ENCODE assay signal across 10 mouse cellular contexts in the genomic region with DNA sequence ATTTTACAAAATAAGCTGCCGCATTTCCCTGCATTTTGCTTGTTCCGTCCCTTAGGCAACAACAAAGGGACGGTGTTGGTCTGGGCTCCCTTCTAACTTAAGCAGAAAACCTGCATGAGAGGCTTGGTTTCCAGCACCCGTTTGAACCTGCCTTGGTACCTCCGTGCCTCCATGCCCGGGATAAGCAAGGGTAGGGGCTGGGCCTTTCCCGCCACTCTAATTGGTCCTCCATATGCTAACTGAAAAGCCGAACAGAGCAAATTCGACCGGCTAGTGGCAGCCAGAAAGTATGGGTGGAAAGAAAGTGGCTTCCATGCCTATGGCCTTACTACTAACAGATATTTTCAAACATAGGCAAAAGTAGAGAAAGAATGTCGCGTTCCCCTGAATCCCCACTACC. TPM values are rescaled to one million over a fixed set of nuclear protein-coding genes. Genes with fewer than 3 reads are reported as not detected.
A peak's percentile ranks its signal among the peaks of the same experiment; 100 is the strongest.
DNase-seq lines count a peak whose midpoint lies in the region; ATAC-seq and TF ChIP-seq lines count a peak whose summit lies in the region.
"Had no signal": no experiment of that assay in that cellular context is flagged by ENCODE, and none has a peak within 500 bp of the region (broad histone marks: within the 10 kb centered on the region; RNA-seq: fewer than 3 reads in every experiment).

No protein-coding gene starts in this region.

- H3K4me2 ChIP-seq in heart, embryonic 11.5 days = peak overlapping the region; percentile 83
- H3K4me2 ChIP-seq in forebrain, embryonic 15.5 days (replicated peaks) = peak overlapping the region; percentile 75
- H3K4me2 ChIP-seq in liver, embryonic 16.5 days (ENCODE audit: low read depth, low read length) = 0 out of 2 replicates have a peak overlapping the region, but pooled peaks have one; percentile 13

- no peak for TF ChIP-seq CTCF in ES-Bruce4 (IDR thresholded peaks at IDR 0.05; ENCODE audit: low read depth, low read length)

- H3K9me3 ChIP-seq in heart, embryonic 11.5 days (replicated peaks; ENCODE audit: control insufficient read depth, low read length) = no peaks in the 10 kb centered on the region
- H3K9me3 ChIP-seq in ES-Bruce4 (replicated peaks; ENCODE audit: control insufficient read depth, insufficient read depth, low read length, poor library complexity, severe bottlenecking) = 0 out of 2 replicates have a peak, but pooled peaks cover 5% of the 10 kb centered on the region
- H3K9me3 ChIP-seq in forebrain, embryonic 15.5 days = no peaks in the 10 kb centered on the region
- no peaks in the 10 kb centered on the region for H3K9me3 ChIP-seq in liver, embryonic 16.5 days (replicated peaks; ENCODE audit: control insufficient read depth, low read length)
- H3K9me3 ChIP-seq: megakaryocyte, embryonic 14.5 days had no signal

- 19% methylated on average over 12 of the region's 12 CpGs for WGBS in heart, embryonic 11.5 days (ENCODE audit: insufficient replicate concordance)
- 20% methylated on average over 12 of the region's 12 CpGs for WGBS in forebrain, embryonic 15.5 days
- WGBS in liver, embryonic 16.5 days (ENCODE audit: insufficient replicate concordance) = 18% methylated on average over 12 of the region's 12 CpGs

- no peak for ATAC-seq in heart, embryonic 11.5 days (replicated peaks; ENCODE audit: insufficient number of reproducible peaks, low FRiP score, low TSS enrichment)
- ATAC-seq in forebrain, embryonic 15.5 days (replicated peaks) = no peak
- ATAC-seq in liver, embryonic 16.5 days (ENCODE audit: low read depth) = no peak

- H3K4me1 ChIP-seq in heart, embryonic 11.5 days (ENCODE audit: control insufficient read depth, insufficient read depth, low read length) = peaks cover 25% of the 10 kb centered on the region
- no peaks in the 10 kb centered on the region for H3K4me1 ChIP-seq in ES-Bruce4 (ENCODE audit: control insufficient read depth, insufficient read depth, low read length)
- H3K4me1 ChIP-seq in forebrain, embryonic 15.5 days = peaks cover 28% of the 10 kb centered on the region
- no peaks in the 10 kb centered on the region for H3K4me1 ChIP-seq in liver, embryonic 16.5 days (ENCODE audit: control insufficient read depth, low read depth, low read length)

- H3K4me3 ChIP-seq in heart, embryonic 11.5 days (ENCODE audit: low read depth, low read length) = no peak overlapping the region; the same call in 1 of the 2 replicates
- H3K4me3 ChIP-seq in ES-Bruce4 (ENCODE audit: low read depth, low read length) = peak overlapping the region; percentile 82
- peak overlapping the region; percentile 38 for H3K4me3 ChIP-seq in forebrain, embryonic 15.5 days
- no peak overlapping the region for H3K4me3 ChIP-seq in liver, embryonic 16.5 days (ENCODE audit: low read depth, low read length)

- TF ChIP-seq POLR2A in ES-Bruce4 (IDR thresholded peaks at IDR 0.05; ENCODE audit: insufficient read depth, low read length) = no peak

- no peak for TF ChIP-seq EP300 in ES-Bruce4 (IDR thresholded peaks at IDR 0.05; ENCODE audit: insufficient read depth, low read depth, low read length)

- no peak overlapping the region for H3K27ac ChIP-seq in heart, embryonic 11.5 days (ENCODE audit: low read depth, low read length)
- H3K27ac ChIP-seq in ES-Bruce4 (ENCODE audit: insufficient read depth, low read length) = no peak overlapping the region
- H3K27ac ChIP-seq in forebrain, embryonic 15.5 days (replicated peaks) = no peak overlapping the region
- H3K27ac ChIP-seq in liver, embryonic 16.5 days (ENCODE audit: low read length) = no peak overlapping the region

- intact Hi-C loops in heart, postnatal 25 days (cut with DNase I) = no loop called here

- no peaks in the 10 kb centered on the region for H3K36me3 ChIP-seq in heart, embryonic 11.5 days (ENCODE audit: control insufficient read depth, insufficient read depth, low read length)
- H3K36me3 ChIP-seq in ES-Bruce4 (ENCODE audit: control insufficient read depth, insufficient read depth, low read length, poor library complexity, severe bottlenecking) = no peaks in the 10 kb centered on the region
- no peaks in the 10 kb centered on the region for H3K36me3 ChIP-seq in forebrain, embryonic 15.5 days
- no peaks in the 10 kb centered on the region for H3K36me3 ChIP-seq in liver, embryonic 16.5 days (ENCODE audit: control insufficient read depth, insufficient read depth)

- DNase-seq in heart, postnatal 25 days (ENCODE audit: low spot score) = no peak
- no peak for DNase-seq in right cerebral cortex, postnatal 14 days
- no peak for DNase-seq in cerebellum, postnatal 36 days
- no peak for DNase-seq in cerebellum, adult 9-11 months
- DNase-seq: cerebellum, adult 18-20 months had no signal

- H3K27me3 ChIP-seq in heart, embryonic 11.5 days (ENCODE audit: control insufficient read depth, insufficient read depth, low read length) = peaks cover 62% of the 10 kb centered on the region
- H3K27me3 ChIP-seq in ES-Bruce4 (ENCODE audit: control insufficient read depth, insufficient read depth, low read length, poor library complexity, severe bottlenecking) = peaks cover 14% of the 10 kb centered on the region
- peaks cover 37% of the 10 kb centered on the region for H3K27me3 ChIP-seq in forebrain, embryonic 15.5 days
- H3K27me3 ChIP-seq in liver, embryonic 16.5 days (ENCODE audit: control insufficient read depth, insufficient read depth, low read depth, low read length) = peaks cover 62% of the 10 kb centered on the region

- H3K9ac ChIP-seq in heart, embryonic 11.5 days (ENCODE audit: low read depth, low read length) = no peak overlapping the region
- peak overlapping the region; percentile 59 for H3K9ac ChIP-seq in ES-Bruce4 (ENCODE audit: low read depth, poor library complexity, severe bottlenecking)
- no peak overlapping the region for H3K9ac ChIP-seq in forebrain, embryonic 15.5 days (replicated peaks)
- H3K9ac ChIP-seq in liver, embryonic 16.5 days (ENCODE audit: low read depth, low read length) = no peak overlapping the region

RNA-seq across cellular contexts. Expression of gene Crabp1, which starts 0.5 kb away (rescaled TPM):
- polyA plus RNA-seq in heart, embryonic 11.5 days (2014; fragmentation: Nextera tagmentation; extraction: Ambion mirVana) = 50.3 and 56.9 TPM in 2 replicates
- not detected for total RNA-seq in heart, postnatal 25 days (2021)
- polyA plus RNA-seq in ES-Bruce4 (2011; ENCODE audit: insufficient read depth, insufficient read length, low read depth, missing spikeins) = 13.5 and 21.8 TPM in 2 replicates
- 47.3 and 53.2 TPM in 2 replicates for polyA plus RNA-seq in forebrain, embryonic 15.5 days (2015; fragmentation: Nextera tagmentation; extraction: Ambion mirVana)
- 0.15 and 0.32 TPM in 2 replicates for polyA plus RNA-seq in liver, embryonic 16.5 days (2015; fragmentation: Nextera tagmentation; extraction: Ambion mirVana)

RNA-seq across cellular contexts. Expression of gene Wdr61, which starts 29.8 kb away (rescaled TPM):
- polyA plus RNA-seq in heart, embryonic 11.5 days (2014; fragmentation: Nextera tagmentation; extraction: Ambion mirVana) = 124 and 128 TPM in 2 replicates
- total RNA-seq in heart, postnatal 25 days (2021) = 10 to 100 TPM; 29.7 to 31.9 TPM
- 108 and 109 TPM in 2 replicates for polyA plus RNA-seq in ES-Bruce4 (2011; ENCODE audit: insufficient read depth, insufficient read length, low read depth, missing spikeins)
- polyA plus RNA-seq in forebrain, embryonic 15.5 days (2015; fragmentation: Nextera tagmentation; extraction: Ambion mirVana) = 121 and 123 TPM in 2 replicates
- polyA plus RNA-seq in liver, embryonic 16.5 days (2015; fragmentation: Nextera tagmentation; extraction: Ambion mirVana) = 71.1 and 78.8 TPM in 2 replicates

Comparison
In these comparisons a context has a peak if more than half of its experiments do, and no peak if none do; other contexts are left out.
1. H3K4me2 ChIP-seq: peak in every context shown above with its lines; median percentile 83 in heart, embryonic 11.5 days; 75 in forebrain, embryonic 15.5 days; 13 in liver, embryonic 16.5 days.
2. H3K4me3 ChIP-seq: peak in ES-Bruce4 (single experiment) and forebrain, embryonic 15.5 days (single experiment); none in heart, embryonic 11.5 days (single experiment) and liver, embryonic 16.5 days (single experiment).
3. RNA of gene Crabp1, which starts 0.5 kb away (polyA plus RNA-seq): 50.3 to 56.9 TPM in heart, embryonic 11.5 days, 47.3 to 53.2 TPM in forebrain, embryonic 15.5 days and 13.5 to 21.8 TPM in ES-Bruce4; 0.15 to 0.32 TPM in liver, embryonic 16.5 days; every median in the first group is over 10 times any median in the second.